Mouse (Mus musculus): ENCODE data around the gene Filip1l.

DNA sequence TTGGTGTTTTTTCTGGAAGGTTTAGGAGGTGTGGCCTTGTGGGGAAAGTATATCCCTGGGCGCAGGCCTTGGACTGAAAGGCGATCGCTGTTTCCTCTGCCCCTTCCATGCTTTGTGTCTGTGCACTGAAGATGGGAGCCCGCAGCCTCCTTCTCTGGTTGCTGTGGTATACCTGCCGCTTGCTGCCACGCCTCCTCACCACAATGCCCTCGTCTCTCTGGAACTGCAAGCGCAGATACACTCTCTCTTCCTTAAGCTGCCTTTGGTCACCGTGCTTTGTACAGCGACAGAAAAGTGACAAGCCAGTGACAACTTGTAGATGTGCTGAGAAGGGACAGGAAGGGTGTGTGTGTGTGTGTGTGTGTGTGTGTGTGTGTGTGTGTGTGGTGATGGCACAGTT lies 46.7 kb downstream of the Filip1l start:
- TF ChIP-seq POLR2A (IDR thresholded peaks at IDR 0.05; ENCODE audit: low read depth, low read length) (no peak), CTCF (IDR thresholded peaks at IDR 0.05; ENCODE audit: borderline replicate concordance, insufficient read depth, low read length) (no peak)
